Mouse (Mus musculus) cerebellum, adult 18-20 months (tissue): ENCODE measurements around the gene 1600012H06Rik.
"Not testable (repeated sequence)": the region's sequence is repeated elsewhere in the genome, so short reads cannot be mapped to it uniquely, and the experiment has no call there.

Experiments used
- DNase-seq, 2 experiments: peaks; one replicate each; pipeline ENCODE4 v3.0.0; 2021

Gene 1600012H06Rik

DNA sequence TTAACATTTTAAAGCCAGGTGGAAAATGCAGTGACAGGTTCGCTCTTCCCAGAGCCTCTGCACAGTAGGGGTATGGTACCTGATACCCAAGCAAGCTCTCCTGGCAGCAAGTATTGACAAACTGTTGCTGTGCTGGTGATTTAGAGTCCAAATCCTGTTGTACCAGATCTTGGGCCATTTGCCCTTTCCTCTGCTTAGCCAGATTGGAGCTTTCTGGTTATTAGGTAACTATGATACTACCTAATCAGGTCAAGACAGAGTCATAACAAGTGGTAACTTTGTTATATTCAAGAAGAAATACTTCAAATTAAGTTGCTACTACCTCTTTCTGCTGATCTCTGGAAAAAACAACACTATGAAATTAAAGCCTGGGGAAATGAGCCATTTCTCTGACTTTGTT lies 1.6 kb downstream of the 1600012H06Rik start:
- DNase-seq: no peak

DNA sequence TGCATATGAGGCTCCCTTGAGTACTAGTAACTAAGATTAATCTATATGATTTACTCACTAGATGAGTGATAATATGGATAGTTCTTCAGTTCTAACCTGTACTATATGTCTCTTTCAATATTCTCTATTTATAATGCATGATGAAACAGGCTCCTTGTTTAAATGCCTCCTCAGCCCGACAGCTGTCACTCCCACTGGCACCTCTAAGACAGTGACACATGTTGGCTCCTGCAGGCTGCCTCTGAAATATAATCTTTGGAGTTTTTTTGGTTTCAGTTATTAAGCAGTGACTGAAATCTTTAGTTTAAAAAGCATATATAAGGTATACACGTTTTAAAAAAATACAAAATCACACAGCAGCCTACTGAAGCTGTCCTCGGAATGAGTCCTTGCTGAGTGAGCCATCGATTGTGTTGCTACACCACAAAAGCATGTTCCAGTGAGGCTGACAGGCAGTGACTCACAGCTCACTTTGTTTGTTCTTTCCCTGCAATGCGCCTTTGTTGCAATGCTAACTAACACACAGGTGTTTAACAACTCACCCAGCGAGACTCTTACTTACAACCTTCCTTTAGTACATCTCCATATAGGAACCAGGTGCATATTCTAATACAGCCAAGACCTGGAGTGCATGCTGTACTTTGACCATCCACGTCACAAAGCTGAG lies 6.3 kb downstream of the 1600012H06Rik start:
- no peak for DNase-seq

DNA sequence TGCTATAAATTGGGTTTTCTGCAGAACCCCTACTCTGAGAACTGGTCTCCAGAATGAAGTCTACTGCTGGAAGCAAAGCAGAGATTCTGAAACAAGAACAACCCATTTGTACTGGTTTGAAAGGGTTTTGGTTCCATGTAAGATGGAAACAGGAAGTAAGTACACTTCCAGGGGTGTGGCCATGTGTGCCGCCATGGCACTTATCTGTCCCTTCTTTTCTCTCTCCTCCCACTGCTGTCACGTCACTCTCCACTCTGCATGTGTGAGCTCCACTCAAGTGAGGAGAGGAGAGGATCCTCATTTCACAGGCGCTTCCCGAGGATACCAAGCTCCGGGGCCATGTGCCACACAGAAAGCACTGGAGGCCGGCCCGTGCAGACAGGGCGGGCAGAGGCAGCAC lies 10.5 kb downstream of the 1600012H06Rik start:
- no peak for DNase-seq

DNA sequence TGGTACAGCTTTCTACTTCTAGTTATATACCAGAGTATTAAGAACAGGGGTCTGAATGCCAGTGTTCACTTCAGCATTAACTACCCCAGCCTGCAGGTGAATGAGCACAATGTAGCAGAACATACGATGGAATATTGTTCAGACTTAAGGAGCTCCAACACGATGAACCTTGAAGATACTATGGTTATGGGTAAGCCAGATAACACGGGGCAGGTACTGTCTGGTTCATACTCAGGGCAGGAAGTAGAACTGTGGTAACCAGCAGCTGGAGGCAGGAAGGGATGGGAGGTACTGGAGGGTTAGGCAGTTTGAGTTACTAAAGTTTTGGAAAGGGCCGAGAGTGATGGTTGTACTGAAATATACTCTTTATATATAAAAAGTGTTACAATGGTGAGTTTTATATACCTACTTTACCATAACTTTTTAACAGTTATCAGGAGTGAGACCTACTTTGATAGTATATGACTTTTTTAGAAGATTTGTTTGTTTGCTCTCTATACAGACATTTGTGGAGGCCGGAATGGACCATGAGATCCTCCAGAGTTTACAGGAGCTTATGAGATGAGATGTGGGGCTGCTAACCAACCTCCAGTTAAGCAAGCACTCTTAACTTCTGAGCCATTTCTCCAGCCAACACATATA lies 15.8 kb downstream of the 1600012H06Rik start:
- DNase-seq: no peak

DNA sequence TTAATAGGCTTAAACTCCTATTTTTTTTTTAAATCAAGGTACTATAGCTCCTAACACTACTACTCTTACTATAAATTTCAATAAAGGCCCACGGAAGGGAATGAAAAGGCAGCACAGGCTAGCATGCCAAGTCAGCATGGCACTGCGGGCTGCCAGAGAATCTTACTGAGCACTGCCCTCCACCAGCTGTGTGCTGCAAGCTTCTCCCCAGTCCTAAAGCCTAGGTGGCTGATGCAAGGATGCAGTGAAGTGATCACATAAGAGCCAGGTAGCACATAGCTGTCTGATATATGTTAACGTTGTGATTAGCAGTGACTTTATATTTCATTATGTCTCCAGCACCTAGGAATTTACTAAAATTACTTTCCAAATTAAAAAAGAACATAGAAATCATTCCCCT lies 17.0 kb downstream of the 1600012H06Rik start:
- DNase-seq: peak in 1 of 2 experiments; percentile 7

DNA sequence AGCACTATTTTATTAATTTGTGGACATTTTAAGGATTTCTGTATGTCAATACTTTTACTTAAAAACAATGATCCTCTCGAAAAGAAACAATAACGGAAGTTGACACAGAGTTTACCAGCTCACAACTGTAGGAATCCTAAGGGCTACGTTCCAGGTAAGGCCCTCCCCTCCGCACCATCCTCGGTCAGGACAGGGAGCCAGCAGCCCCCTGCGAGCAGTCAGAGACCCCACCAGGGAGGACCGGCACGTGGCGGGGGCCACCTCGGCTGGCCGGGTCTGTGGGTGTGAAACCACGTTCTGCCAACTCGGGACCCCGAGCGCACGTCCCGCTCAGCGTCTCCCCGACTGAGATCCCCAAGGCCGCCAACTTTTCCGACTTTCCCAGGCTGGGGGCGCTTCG lies 17.5 kb downstream of the 1600012H06Rik start:
- peak; percentile 31 to 33 for DNase-seq

GRCm38 (mm10) chr17:14960951-14961556 lies 18.1 kb downstream of the 1600012H06Rik start, which contains the start of gene Phf10:
Gene Phf10, minus strand, starts transcription at chr17:14961273.
- peak; percentile 27 to 60 for DNase-seq

GRCm38 (mm10) chr17:14961557-14962154 lies 18.7 kb downstream of the 1600012H06Rik start:
- DNase-seq: not testable (repeated sequence)

GRCm38 (mm10) chr17:14968373-14968913 lies 25.5 kb downstream of the 1600012H06Rik start:
- DNase-seq: not testable (repeated sequence)

DNA sequence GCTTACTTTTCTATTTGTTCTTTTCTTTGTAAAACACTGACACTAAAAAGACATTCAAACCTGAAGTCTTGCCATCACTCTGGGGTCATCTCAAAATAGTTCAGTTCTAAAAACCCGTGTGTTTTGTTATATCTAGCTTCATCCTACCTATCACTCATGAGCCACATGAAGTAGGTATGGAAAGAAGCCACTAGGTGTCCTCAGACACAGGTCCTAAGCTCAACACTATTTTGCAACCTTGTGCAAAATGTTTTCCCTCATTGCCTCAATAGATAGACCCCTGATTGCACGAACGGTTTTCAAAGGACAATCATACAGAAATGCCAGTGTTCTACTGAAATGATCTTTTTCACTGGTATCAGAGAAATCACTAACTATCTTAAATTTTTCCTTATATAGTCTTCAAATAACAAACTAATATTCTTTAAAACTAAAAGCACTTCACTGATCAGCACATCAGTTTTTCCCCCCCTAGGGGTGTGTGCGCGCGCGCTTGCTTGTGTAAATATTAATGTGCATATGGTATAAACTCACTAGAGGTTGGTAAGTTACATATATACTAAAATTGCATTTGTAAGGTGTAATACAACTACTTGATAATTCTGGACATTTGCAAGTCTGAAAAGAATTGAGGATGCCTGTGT lies 34.9 kb downstream of the 1600012H06Rik start:
- DNase-seq: not testable (repeated sequence)

DNA sequence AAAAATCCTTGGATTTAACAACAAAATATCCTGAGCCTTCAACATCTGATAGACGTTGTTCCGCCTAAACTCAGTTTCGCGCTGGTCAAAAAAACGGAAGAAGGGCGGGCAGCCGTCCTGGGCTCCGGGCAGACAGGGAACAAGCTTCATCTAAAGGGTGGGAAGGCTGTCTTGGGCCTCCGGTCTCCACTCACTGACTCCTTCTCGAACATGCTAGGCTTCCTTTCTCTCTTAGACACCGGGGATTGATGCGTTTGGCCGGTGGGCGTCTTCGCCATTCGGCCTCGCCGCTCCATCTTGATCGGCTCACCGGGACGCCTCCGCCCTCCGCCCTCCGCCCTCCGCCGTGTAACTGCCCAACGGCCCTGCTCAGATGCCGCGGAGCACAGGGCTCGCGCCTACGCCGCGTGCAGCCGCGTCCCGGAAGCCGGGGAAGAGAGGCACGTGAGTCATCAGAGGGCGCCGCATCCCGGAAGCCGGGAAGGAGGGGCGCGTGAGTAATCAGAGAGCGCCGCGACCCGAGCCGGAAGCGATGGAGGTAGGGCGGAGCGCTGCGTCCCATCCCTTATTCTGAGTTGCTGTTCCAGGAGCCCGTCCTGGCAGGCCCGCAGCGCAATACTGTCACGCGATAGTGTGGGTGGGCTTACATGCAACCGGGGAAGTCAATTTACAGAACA lies 35.5 kb downstream of the 1600012H06Rik start, which contains the start of the genes 9030025P20Rik and Gm3417:
Gene 9030025P20Rik, plus strand, starts transcription at position 107 of the 677 bp plus-strand sequence.
Gene Gm3417, minus strand, starts transcription at position 429 of the 677 bp plus-strand sequence.
- not testable (repeated sequence) for DNase-seq

DNA sequence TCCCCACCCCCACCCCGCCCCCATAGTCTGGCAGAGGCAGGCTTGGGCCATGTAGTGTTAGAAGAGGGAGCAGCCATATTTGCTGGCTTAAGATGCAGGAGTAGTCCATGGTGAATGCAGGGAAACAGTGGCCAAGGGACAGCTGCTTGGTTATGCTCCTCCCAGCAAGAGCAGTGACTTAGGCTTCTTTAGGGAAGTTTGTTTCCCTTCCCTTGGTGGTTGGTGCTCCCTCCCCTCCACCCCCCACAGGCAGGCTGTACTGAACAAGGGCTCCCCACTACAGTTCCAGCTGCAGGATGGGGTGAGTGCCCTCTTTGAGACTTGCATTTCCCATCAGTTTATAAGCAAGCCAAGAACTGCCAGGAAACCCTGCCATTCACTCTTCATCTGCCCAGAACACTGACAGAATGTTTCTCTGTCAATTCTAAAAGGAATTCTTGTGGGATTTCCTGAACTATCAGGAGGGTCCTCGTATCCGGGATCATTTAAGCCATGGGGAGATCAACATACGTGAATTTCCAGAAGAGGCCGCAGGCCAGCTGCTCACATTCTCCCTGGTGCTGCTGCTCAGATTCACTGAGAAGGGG lies 47.2 kb downstream of the 1600012H06Rik start:
- DNase-seq: peak in 1 of 2 experiments; percentile 0

DNA sequence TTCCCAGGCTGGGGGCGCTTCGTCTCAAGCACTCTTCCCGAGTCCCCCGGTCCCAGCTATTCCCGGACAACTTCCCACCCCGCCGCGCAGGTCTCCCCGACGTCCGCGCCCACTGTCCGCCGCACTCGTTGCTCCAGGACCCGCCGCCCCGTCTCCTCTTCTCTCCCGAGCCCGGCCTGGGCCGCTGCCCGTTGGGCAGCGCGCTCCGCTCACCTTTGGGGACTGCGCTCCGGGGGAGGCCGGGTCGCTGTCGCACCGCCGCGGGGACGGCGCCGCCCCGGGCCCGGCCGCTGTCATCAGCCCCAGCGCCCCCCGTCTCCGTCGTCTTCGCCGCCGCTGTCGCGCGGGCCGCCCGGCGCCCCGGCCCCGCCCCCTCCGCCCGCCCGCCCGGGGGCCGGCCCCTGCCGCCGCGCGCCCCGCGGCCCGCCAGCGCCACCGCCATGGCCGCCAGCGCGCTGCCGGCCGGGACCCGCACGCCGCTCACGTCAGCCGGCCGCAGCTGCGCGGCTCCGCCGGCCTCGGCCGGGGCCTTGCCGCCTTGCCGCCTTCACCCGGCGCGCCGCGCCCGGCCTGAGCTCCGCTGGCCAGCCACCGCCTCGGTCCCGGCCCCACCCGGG lies 49.6 kb downstream of the 1600012H06Rik start:
- DNase-seq: not testable (repeated sequence)

DNA sequence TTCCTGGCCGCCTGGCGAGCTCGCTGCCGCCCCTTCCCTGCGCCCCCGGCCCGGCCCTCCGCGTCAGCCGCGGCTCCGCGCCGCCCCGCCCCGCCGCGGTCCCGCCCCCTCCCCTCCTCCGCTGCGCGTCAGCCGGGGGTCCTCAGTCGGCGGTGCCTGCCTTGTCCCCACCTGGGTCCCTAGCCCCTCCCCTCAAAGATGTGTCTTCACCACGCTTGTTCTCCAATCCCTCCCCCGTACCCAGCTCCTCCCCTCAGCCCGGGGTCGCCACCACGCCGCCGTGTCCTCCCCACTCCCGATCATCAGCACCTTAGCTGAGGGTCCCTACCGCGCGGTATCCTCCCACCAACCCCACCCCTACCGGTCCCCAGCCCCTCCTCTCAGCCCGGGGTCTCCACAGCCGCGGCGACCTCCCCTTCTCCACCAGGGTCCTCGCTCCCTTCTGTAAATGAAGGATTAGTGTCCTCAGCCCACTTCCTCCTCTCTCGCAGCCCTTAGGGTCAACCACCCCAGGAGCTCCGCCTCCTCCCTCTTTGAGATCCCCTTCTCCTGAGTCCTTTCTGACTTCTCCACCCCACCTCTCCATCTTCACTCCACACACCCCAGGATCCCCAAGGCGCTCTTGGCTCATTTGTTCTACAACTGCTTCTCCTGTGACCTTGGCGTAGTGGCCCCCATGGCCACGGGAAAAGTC lies 50.3 kb downstream of the 1600012H06Rik start:
- not testable (repeated sequence) for DNase-seq

GRCm38 (mm10) chr17:14994140-14994539 lies 51.2 kb downstream of the 1600012H06Rik start:
- DNase-seq: not testable (repeated sequence)

DNA sequence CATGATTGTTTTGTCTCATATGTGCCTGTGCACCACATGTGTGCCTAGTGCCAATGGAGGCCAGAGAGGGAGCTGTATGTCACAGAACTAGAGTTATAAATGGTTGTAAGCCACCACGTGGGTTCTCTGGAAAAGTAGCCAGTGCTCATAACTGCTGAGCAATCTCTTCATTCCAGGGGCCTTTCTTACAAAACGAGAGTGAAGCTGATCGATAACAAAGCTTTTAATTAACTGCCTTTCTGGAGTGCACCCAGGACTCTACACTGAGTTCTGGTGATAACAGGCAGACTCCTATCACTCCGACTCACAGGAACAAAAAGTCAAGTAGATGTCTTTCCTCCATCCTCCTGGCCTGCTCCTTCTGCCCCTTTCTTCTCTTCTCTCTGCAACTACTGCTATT lies 57.1 kb downstream of the 1600012H06Rik start:
- not testable (repeated sequence) for DNase-seq

DNA sequence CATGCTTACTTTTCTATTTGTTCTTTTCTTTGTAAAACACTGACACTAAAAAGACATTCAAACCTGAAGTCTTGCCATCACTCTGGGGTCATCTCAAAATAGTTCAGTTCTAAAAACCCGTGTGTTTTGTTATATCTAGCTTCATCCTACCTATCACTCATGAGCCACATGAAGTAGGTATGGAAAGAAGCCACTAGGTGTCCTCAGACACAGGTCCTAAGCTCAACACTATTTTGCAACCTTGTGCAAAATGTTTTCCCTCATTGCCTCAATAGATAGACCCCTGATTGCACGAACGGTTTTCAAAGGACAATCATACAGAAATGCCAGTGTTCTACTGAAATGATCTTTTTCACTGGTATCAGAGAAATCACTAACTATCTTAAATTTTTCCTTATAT lies 66.1 kb downstream of the 1600012H06Rik start:
- DNase-seq: not testable (repeated sequence)
